Mouse (Mus musculus) neutrophil, adult 59 days (primary cell): Measurements from ENCODE around the gene Vmn1r75. TPM values are rescaled to one million over a fixed set of nuclear protein-coding genes. Genes with fewer than 3 reads are reported as not detected.

ENCODE experiments used
- total RNA-seq, 2 experiments: library from RNA; stranded (reverse); gene quantifications; 1 replicate in 1 of 2; 2 replicates in 1 of 2; pipeline ENCODE4 v1.2.4; 2023

Gene Vmn1r75
- total RNA-seq = not detected

DNA sequence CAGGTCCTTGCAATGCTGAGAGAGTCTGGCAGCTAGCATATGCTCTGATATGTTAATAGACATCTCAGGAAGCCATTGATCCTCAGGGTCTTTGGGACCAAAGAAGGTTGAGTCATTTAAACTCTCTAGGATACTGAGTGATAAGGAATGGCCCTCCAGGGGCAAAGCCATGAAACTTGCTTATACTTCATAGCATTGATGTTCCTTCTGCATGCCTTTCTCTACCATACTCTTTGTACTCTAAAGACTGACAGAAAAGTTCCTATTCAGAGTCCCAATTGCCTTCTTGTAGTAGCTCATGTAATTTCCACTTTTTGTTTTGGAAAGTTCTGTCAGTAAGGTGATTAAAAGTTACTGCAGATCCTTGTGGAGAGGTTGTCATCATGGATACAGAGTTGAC is at the start of gene Vmn1r75:
Gene Vmn1r75 (plus strand): TSS at position 301 of the 400 bp plus-strand sequence.

DNA sequence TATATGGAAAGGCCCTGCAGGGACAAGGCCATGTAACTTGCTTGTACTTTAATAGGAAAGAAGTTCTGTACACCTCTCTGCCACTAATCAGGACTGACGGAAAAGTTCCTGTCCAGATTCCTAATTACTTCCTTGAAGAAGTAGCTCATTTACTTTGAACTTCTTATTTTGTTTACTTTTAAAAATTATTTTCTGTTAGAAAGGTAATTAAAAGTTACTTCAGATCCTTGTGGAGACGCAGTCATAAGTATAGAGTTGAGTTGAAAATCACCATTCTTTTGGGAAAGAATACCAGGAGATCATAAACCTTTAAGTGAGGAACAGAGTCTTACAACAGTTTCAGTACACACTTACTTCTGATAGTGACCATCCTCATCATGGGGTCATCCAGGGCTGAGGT is 40.8 kb upstream of the Vmn1r75 start, which contains the start of gene Vmn1r74:
Gene Vmn1r74 (plus strand): TSS at position 301 of the 400 bp plus-strand sequence.

Other genes starting within 250 kb of the Vmn1r75 start
- under 1 TPM; 0.13 to 0.27 TPM for gene Vmn1r72, start 194.5 kb upstream of the Vmn1r75 start, total RNA-seq
- gene Vmn1r73, start 144.4 kb upstream of the Vmn1r75 start, total RNA-seq = not detected
- gene Vmn1r74, start 40.6 kb upstream of the Vmn1r75 start, total RNA-seq = not detected
- gene Vmn1r76, start 63.6 kb downstream of the Vmn1r75 start, total RNA-seq = not detected
- not detected for gene Vmn1r77, start 162.1 kb downstream of the Vmn1r75 start, total RNA-seq